Mouse (Mus musculus) limb, embryonic 10.5 days (tissue): Measurements from ENCODE around the gene Slc13a3. TPM values are rescaled to one million over a fixed set of nuclear protein-coding genes. Genes with fewer than 3 reads are reported as not detected.

Source experiments
- DNase-seq: peaks from one replicate; pipeline ENCODE4 v3.0.0-alpha.2; 2017; ENCODE audit warnings: low spot score
- H3K27ac ChIP-seq: fragments of 300-500 bp; sonication (generic); 2 replicates; pipeline ENCODE4 v1.5.1; 2016; ENCODE audit warnings: mild to moderate bottlenecking
- H3K27me3 ChIP-seq: fragments of 300-500 bp; sonication (generic); 2 replicates; pipeline ENCODE4 v1.6.1; 2016; ENCODE audit warnings: low read depth, mild to moderate bottlenecking; ENCODE audit not compliant: poor library complexity, severe bottlenecking
- H3K36me3 ChIP-seq: fragments of 300-500 bp; sonication (generic); 2 replicates; pipeline ENCODE4 v1.6.1; 2016; ENCODE audit warnings: mild to moderate bottlenecking, moderate library complexity
- H3K4me1 ChIP-seq: fragments of 300-500 bp; sonication (generic); 2 replicates; pipeline ENCODE4 v1.6.1; 2016
- H3K4me3 ChIP-seq: fragments of 300-500 bp; sonication (generic); 2 replicates; pipeline ENCODE4 v1.5.1; 2016; ENCODE audit warnings: mild to moderate bottlenecking, moderate library complexity
- H3K9me3 ChIP-seq: fragments of 300-500 bp; sonication (generic); replicated peaks from 2 replicates; pipeline ENCODE4 v1.6.1; 2016; ENCODE audit warnings: mild to moderate bottlenecking
- WGBS: fragments of 180-500 bp; shearing (Covaris S2); methylation state at CpG from one replicate; pipeline ENCODE4 v1.1.7; 2016; 5-methylcytosine and 5-hydroxymethylcytosine counted together
- polyA plus RNA-seq: library from polyadenylated mRNA; unstranded; fragments of >200 nt; fragmentation: Nextera tagmentation; extraction: Ambion mirVana; gene quantifications from 2 replicates; pipeline ENCODE4 v1.2.1, GENCODE M21; 2016

Gene Slc13a3
- polyA plus RNA-seq, 1 experiment from 2014 or later, result not detected

DNA sequence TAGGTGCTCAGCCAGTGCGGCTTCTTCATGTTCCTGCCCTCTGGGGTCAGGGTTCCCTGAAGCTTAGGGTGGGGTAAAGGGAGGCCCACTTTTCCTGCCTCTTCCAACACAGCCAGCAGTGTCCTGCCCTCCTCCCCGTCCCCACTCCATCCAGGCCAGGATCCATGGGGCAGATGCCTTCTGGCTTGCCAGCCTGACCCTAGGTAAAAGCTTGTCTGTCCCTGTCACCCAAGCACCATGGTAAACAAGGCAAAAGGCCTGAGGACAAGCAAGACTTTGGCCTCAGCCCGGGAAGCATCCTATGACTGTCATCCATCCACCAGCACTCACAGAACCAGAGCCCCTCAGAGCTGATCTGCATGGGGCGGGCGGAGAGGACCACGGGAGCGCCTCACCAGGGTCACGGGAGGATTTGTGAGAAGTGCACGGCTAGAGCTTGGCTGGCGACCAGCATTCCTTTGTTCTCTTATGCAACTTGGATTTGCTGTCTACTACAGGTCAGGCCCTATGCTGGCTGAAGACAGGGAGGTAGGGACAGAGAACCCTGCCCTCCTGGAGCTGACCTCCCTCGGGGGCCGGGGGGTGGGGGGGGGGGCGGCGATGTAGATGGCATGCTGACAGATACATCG lies 5.1 kb downstream of the Slc13a3 start:
- DNase-seq, result no peak
- no peaks in the 10 kb centered on the region for H3K9me3 ChIP-seq
- no peaks in the 10 kb centered on the region for H3K36me3 ChIP-seq
- peaks cover 44% of the 10 kb centered on the region for H3K27me3 ChIP-seq
- 0 out of 2 replicates have a peak overlapping the region, but pooled peaks have one; percentile 16 for H3K27ac ChIP-seq
- H3K4me1 ChIP-seq, result peaks cover 12% of the 10 kb centered on the region
- H3K4me3 ChIP-seq, result no peak overlapping the region
- WGBS, result 73% methylated on average over 15 of the region's 15 CpGs

GRCm38 (mm10) chr2:165459663-165460062 lies 13.4 kb downstream of the Slc13a3 start:
- no peak overlapping the region; the same call in 1 of the 2 replicates for H3K27ac ChIP-seq
- 19% methylated on average over 7 of the region's 7 CpGs for WGBS
- H3K9me3 ChIP-seq, result no peaks in the 10 kb centered on the region
- no peaks in the 10 kb centered on the region for H3K36me3 ChIP-seq
- H3K27me3 ChIP-seq, result no peaks in the 10 kb centered on the region
- DNase-seq, result peak; percentile 52
- H3K4me1 ChIP-seq, result peaks cover 45% of the 10 kb centered on the region
- H3K4me3 ChIP-seq, result no peak overlapping the region

DNA sequence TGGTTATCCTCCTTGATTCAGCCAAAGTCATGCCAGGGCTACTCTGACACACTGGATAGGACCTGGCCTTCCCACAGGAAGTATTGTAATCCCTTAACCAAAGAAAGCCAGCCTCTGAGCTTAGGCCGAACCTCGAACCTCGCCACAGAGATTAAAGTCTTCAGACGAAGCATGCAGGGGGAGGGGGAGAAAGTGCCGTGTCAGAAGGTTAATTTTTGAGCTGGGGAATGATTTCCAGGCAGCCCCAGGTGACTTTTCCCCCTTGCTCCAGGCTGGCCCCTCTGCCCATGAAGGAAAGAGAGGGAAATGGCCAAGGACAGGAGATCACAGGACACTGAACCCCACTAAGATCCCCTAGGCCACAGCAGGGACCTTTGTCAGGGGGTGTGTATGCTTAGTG lies 14.8 kb downstream of the Slc13a3 start:
- DNase-seq, result no peak
- no peak overlapping the region for H3K27ac ChIP-seq
- 60% methylated on average over 5 of the region's 5 CpGs for WGBS

DNA sequence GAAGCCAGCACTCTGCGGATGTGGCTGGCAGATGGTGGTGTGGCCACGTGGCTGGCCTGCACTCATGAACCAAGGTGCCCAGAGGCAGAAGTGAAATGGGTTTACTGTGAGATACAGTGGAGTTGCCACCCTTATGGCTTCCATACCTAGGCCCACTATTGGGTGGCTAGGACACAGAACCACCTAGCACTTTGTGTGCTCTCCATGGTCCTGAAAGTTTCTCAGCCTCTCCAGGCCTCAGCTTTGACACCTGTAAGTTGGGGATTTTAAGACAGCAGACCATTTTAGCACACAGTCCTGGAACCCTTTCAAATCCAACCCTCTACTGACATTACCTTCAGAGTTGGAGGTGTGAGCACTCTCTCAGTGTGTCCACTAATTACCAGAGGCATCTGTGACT lies 16.3 kb downstream of the Slc13a3 start:
- Histone ChIP-seq H3K4me3 (no peak overlapping the region), H3K27me3 (no peaks in the 10 kb centered on the region), H3K4me1 (peaks cover 35% of the 10 kb centered on the region), H3K9me3 (no peaks in the 10 kb centered on the region), H3K27ac (no peak overlapping the region), H3K36me3 (no peaks in the 10 kb centered on the region)
- WGBS, result 60% methylated on average over 2 of the region's 2 CpGs
- no peak for DNase-seq

More for the DNA sequence above, 14.8 kb downstream of the Slc13a3 start:
- Histone ChIP-seq H3K9me3 (no peaks in the 10 kb centered on the region), H3K4me1 (peaks cover 45% of the 10 kb centered on the region), H3K27me3 (no peaks in the 10 kb centered on the region), H3K4me3 (no peak overlapping the region), H3K36me3 (no peaks in the 10 kb centered on the region)

DNA sequence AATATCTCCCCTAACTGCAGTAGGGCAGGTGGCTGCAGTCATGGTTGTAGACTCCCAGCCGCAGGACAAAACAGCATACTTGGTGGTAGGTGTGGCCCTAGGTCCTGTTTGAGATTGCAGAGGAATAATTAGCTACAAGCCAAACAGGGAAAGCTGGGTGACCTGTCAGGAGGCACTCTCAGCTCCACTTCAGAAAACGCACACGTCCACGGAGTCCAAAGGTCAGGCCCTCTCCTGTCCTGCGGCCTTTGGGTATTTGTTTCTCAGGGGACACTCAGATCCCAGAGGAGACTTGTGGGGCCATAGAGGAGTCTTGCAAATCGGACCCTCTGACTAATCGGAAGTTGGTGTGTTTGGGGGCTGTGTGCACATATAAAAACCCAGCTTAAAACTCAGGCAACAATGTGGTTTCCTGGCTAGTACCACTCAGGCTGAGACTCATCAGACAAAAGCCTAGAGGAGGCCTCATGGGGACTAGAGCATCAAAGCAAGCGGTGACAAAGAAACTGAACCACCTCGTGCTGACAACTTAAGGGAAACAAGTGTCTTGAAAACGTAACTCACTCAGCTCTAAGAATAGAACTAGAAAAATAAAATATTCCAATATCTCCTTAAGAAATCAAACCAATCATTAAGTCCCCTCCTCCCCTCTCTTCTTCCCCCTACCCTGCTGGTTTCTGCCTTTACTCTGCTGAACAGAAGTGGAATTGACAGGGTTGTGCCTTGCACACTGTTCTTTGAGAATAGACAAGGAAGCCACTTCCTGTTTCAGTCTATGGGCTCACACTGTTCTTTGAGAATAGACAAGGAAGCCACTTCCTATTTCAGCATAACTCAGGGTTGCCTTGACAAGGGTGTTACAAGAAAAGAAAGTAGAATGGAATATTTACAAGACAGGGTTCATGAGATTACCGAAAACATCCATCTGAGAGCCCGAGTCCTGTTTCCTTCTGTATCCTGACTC lies 20.0 kb downstream of the Slc13a3 start:
- no peaks in the 10 kb centered on the region for H3K36me3 ChIP-seq
- DNase-seq, result no peak
- WGBS, result 84% methylated on average over 12 of the region's 12 CpGs
- H3K4me3 ChIP-seq, result no peak overlapping the region
- no peaks in the 10 kb centered on the region for H3K27me3 ChIP-seq
- H3K9me3 ChIP-seq, result no peaks in the 10 kb centered on the region
- no peak overlapping the region for H3K27ac ChIP-seq
- H3K4me1 ChIP-seq, result peaks cover 6% of the 10 kb centered on the region; the same call in 1 of the 2 replicates

GRCm38 (mm10) chr2:165448475-165448874 lies 24.6 kb downstream of the Slc13a3 start:
- H3K9me3 ChIP-seq, result no peaks in the 10 kb centered on the region
- 87% methylated on average over 9 of the region's 9 CpGs for WGBS

DNA sequence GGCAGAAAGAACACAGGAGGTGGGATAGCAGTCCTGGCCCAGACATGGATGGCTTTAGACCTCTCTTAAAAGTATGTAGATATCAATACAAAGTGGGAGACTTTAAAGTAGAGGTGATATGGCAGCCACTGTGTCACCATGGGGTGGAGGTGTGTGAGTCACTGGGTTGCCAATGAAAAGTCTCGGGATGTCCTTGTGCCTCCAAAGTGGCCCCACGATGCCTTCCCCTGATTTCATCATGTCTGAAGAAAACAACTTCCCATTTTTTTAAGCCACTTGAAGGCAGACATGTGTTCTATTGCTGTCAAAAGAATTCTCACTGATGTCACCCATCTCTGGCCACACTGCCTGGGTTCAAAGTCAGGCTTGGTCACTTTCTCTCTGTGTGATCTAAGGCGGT lies 28.2 kb downstream of the Slc13a3 start:
- Histone ChIP-seq H3K27ac (no peak overlapping the region), H3K4me1 (no peaks in the 10 kb centered on the region), H3K9me3 (no peaks in the 10 kb centered on the region), H3K36me3 (no peaks in the 10 kb centered on the region), H3K27me3 (no peaks in the 10 kb centered on the region), H3K4me3 (no peak overlapping the region)
- 82% methylated on average over 3 of the region's 3 CpGs for WGBS
- no peak for DNase-seq

More at GRCm38 (mm10) chr2:165448475-165448874, 24.6 kb downstream of the Slc13a3 start:
- Histone ChIP-seq H3K4me1 (no peaks in the 10 kb centered on the region), H3K36me3 (no peaks in the 10 kb centered on the region), H3K27me3 (no peaks in the 10 kb centered on the region), H3K4me3 (no peak overlapping the region), H3K27ac (no peak overlapping the region)
- no peak for DNase-seq

- Histone ChIP-seq H3K4me3 (no peak overlapping the region), H3K27ac (no peak overlapping the region), H3K9me3 (no peaks in the 10 kb centered on the region), H3K36me3 (no peaks in the 10 kb centered on the region), H3K27me3 (no peaks in the 10 kb centered on the region), H3K4me1 (no peaks in the 10 kb centered on the region)
- WGBS, result 94% methylated on average over 10 of the region's 10 CpGs
- DNase-seq, result no peak
These were observed 30.0 kb downstream of the Slc13a3 start for GRCm38 (mm10) chr2:165442981-165443380.

GRCm38 (mm10) chr2:165441613-165442012 lies 31.4 kb downstream of the Slc13a3 start:
- Histone ChIP-seq H3K4me3 (no peak overlapping the region), H3K4me1 (no peaks in the 10 kb centered on the region), H3K36me3 (no peaks in the 10 kb centered on the region), H3K27ac (no peak overlapping the region), H3K9me3 (no peaks in the 10 kb centered on the region), H3K27me3 (no peaks in the 10 kb centered on the region)
- WGBS, result 70% methylated on average over 4 of the region's 4 CpGs
- no peak for DNase-seq

DNA sequence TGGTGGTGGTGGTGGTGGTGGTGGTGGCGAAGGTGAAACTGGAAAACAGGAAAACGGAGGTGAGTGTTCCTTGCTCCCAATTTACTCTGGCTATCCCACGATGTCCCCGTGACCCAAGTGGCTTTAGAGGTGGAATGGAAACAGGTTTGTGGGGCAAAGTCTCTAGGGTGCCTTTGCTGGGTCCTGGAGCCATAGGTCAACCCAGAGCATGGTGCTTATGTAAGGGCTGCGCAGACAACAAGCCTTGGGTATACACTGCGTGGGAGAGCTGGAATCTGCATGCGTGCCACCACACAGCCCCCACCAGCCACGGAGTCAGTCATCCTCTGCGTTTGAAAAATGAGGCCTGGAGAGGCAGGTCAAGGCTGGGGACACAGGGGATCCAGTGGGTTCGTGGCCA lies 33.4 kb downstream of the Slc13a3 start:
- 90% methylated on average over 10 of the region's 10 CpGs for WGBS
- Histone ChIP-seq H3K27ac (no peak overlapping the region), H3K4me3 (no peak overlapping the region), H3K27me3 (no peaks in the 10 kb centered on the region), H3K36me3 (no peaks in the 10 kb centered on the region), H3K4me1 (0 out of 2 replicates have a peak, but pooled peaks cover 3% of the 10 kb centered on the region), H3K9me3 (no peaks in the 10 kb centered on the region)
- DNase-seq, result no peak

DNA sequence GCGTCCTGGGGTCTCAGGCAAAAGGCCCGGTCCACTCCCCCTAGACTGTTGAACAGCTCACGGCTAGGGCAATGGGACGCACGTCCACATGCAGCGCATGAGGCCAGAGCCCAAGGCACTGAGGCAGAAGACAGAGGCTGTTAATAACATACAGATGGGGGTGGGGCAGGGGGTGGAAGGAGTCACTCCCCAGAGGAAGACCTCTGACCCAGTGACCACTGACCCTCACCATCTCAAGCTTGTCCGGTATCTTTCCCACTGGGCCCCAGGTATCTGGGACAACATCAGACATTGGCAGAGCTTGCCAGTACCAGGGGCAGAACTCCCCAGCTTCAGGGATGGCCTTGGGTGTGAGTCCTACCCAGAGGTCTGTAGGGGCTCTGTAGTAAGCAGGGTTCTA lies 34.1 kb downstream of the Slc13a3 start:
- H3K27ac ChIP-seq, result no peak overlapping the region
- no peak for DNase-seq
- H3K36me3 ChIP-seq, result no peaks in the 10 kb centered on the region
- H3K4me1 ChIP-seq, result 0 out of 2 replicates have a peak, but pooled peaks cover 3% of the 10 kb centered on the region
- no peaks in the 10 kb centered on the region for H3K9me3 ChIP-seq
- H3K27me3 ChIP-seq, result no peaks in the 10 kb centered on the region
- WGBS, result 77% methylated on average over 7 of the region's 7 CpGs
- no peak overlapping the region for H3K4me3 ChIP-seq

GRCm38 (mm10) chr2:165428694-165429093 lies 44.3 kb downstream of the Slc13a3 start:
- DNase-seq, result no peak
- Histone ChIP-seq H3K4me3 (no peak overlapping the region), H3K4me1 (no peaks in the 10 kb centered on the region), H3K27ac (no peak overlapping the region), H3K9me3 (no peaks in the 10 kb centered on the region), H3K27me3 (no peaks in the 10 kb centered on the region), H3K36me3 (no peaks in the 10 kb centered on the region)
- 42% methylated on average over 7 of the region's 7 CpGs for WGBS

DNA sequence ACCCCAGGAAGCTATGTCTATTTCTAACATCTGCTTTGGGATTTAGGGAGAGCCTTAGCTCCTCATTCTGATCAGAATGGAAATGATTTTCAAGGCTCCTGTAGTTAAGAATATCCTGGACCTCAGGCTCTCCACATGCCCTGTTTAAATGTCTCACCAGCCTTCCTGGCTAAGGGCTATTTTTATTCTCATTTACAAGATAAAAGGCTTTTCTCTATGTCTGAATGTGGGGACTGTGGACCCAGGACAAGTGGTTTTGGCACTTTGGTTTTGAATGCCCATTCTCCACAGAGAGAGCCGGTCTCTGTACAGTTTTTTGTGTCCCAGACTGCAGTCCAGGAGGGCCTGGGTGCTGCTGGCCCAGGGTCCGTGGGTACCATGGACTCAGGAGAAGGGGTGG lies 52.8 kb downstream of the Slc13a3 start:
- Histone ChIP-seq H3K9me3 (no peaks in the 10 kb centered on the region), H3K27ac (no peak overlapping the region), H3K36me3 (no peaks in the 10 kb centered on the region), H3K27me3 (no peaks in the 10 kb centered on the region), H3K4me3 (no peak overlapping the region), H3K4me1 (peaks cover 32% of the 10 kb centered on the region)
- 84% methylated on average over 2 of the region's 2 CpGs for WGBS
- no peak for DNase-seq
